ENCODE assay signal across 8 mouse cellular contexts in genomic region chr14:120831397-120831796, GRCm38 (mm10).
DNase-seq lines count a peak whose midpoint lies in the region; ATAC-seq and TF ChIP-seq lines count a peak whose summit lies in the region.

No protein-coding gene starts in this region.

- no peak overlapping the region for H3K4me3 ChIP-seq in liver, embryonic 13.5 days (replicated peaks)
- no peak overlapping the region for H3K4me3 ChIP-seq in liver, postnatal 0 days (ENCODE audit: low read depth, low read length)
- no peak overlapping the region for H3K4me3 ChIP-seq in hindbrain, embryonic 14.5 days (replicated peaks; ENCODE audit: low read length)
- no peak overlapping the region for H3K4me3 ChIP-seq in neural tube, embryonic 15.5 days (replicated peaks)

- 70% methylated on average over 5 of the region's 5 CpGs for WGBS in liver, embryonic 13.5 days (ENCODE audit: insufficient replicate concordance)
- 71% methylated on average over 5 of the region's 5 CpGs for WGBS in liver, postnatal 0 days (ENCODE audit: insufficient replicate concordance)
- WGBS in hindbrain, embryonic 14.5 days: 62% methylated on average over 5 of the region's 5 CpGs
- 44% methylated on average over 5 of the region's 5 CpGs for WGBS in neural tube, embryonic 15.5 days

- peak; percentile 33 for ATAC-seq in frontal cortex, adult (ENCODE audit: low TSS enrichment)
- ATAC-seq in liver, embryonic 13.5 days (ENCODE audit: low read depth): no peak
- no peak for ATAC-seq in liver, postnatal 0 days
- no peak for ATAC-seq in hindbrain, embryonic 14.5 days (ENCODE audit: low FRiP score)
- no peak for ATAC-seq in neural tube, embryonic 15.5 days (ENCODE audit: low FRiP score)

- DNase-seq in frontal cortex, adult 2 months (ENCODE audit: extremely low spot score in 1 of 2, low spot score in 1 of 2): no peak
- DNase-seq in liver, embryonic 13.5 days: no peak
- DNase-seq in liver, postnatal 0 days: no peak
- DNase-seq in hindbrain, embryonic 14.5 days (ENCODE audit: low spot score): no peak
- DNase-seq in heart, adult 18-20 months: no peak
- no peak for DNase-seq in heart, adult 9 months (ENCODE audit: low spot score in 2 of 2)

- 0 out of 2 replicates have a peak, but pooled peaks cover 4% of the 10 kb centered on the region for H3K9me3 ChIP-seq in liver, embryonic 13.5 days (replicated peaks)
- H3K9me3 ChIP-seq in liver, postnatal 0 days (ENCODE audit: low read length): no peaks in the 10 kb centered on the region
- no peaks in the 10 kb centered on the region for H3K9me3 ChIP-seq in hindbrain, embryonic 14.5 days (ENCODE audit: control insufficient read depth, low read length)
- H3K9me3 ChIP-seq in neural tube, embryonic 15.5 days (replicated peaks): no peaks in the 10 kb centered on the region

- H3K27me3 ChIP-seq in liver, embryonic 13.5 days: no peaks in the 10 kb centered on the region
- H3K27me3 ChIP-seq in liver, postnatal 0 days (ENCODE audit: insufficient read depth, low read length): no peaks in the 10 kb centered on the region
- no peaks in the 10 kb centered on the region for H3K27me3 ChIP-seq in hindbrain, embryonic 14.5 days (ENCODE audit: control insufficient read depth, insufficient read depth, low read length)
- no peaks in the 10 kb centered on the region for H3K27me3 ChIP-seq in neural tube, embryonic 15.5 days (replicated peaks)

- H3K9ac ChIP-seq in liver, embryonic 13.5 days: no peak overlapping the region
- H3K9ac ChIP-seq in liver, postnatal 0 days (replicated peaks): no peak overlapping the region
- no peak overlapping the region for H3K9ac ChIP-seq in hindbrain, embryonic 14.5 days
- H3K9ac ChIP-seq in neural tube, embryonic 15.5 days (replicated peaks): no peak overlapping the region

- peaks cover 13% of the 10 kb centered on the region for H3K4me1 ChIP-seq in liver, embryonic 13.5 days (replicated peaks)
- peaks cover 10% of the 10 kb centered on the region for H3K4me1 ChIP-seq in liver, postnatal 0 days (ENCODE audit: insufficient read depth)
- peaks cover 9% of the 10 kb centered on the region for H3K4me1 ChIP-seq in hindbrain, embryonic 14.5 days (replicated peaks; ENCODE audit: control insufficient read depth, insufficient read depth, low read length)
- peaks cover 14% of the 10 kb centered on the region; the same call in 1 of the 2 replicates for H3K4me1 ChIP-seq in neural tube, embryonic 15.5 days

- TF ChIP-seq CTCF in liver, postnatal 0 days (IDR thresholded peaks at IDR 0.05; ENCODE audit: low read depth): no peak

- no peak overlapping the region for H3K27ac ChIP-seq in liver, embryonic 13.5 days
- no peak overlapping the region for H3K27ac ChIP-seq in liver, postnatal 0 days (ENCODE audit: low read depth)
- H3K27ac ChIP-seq in hindbrain, embryonic 14.5 days: no peak overlapping the region
- no peak overlapping the region for H3K27ac ChIP-seq in neural tube, embryonic 15.5 days (replicated peaks)

- no peaks in the 10 kb centered on the region for H3K36me3 ChIP-seq in liver, embryonic 13.5 days
- H3K36me3 ChIP-seq in liver, postnatal 0 days (replicated peaks; ENCODE audit: insufficient read depth, low read length): no peaks in the 10 kb centered on the region
- no peaks in the 10 kb centered on the region for H3K36me3 ChIP-seq in hindbrain, embryonic 14.5 days (replicated peaks; ENCODE audit: control insufficient read depth, insufficient read depth)
- H3K36me3 ChIP-seq in neural tube, embryonic 15.5 days: no peaks in the 10 kb centered on the region

- no peak for TF ChIP-seq EP300 in liver, postnatal 0 days (IDR thresholded peaks at IDR 0.05; ENCODE audit: low read depth)

- H3K4me2 ChIP-seq in liver, embryonic 13.5 days: peak overlapping the region; percentile 58; the same call in 1 of the 2 replicates
- H3K4me2 ChIP-seq in liver, postnatal 0 days (ENCODE audit: low read depth, low read length): no peak overlapping the region
- H3K4me2 ChIP-seq in hindbrain, embryonic 14.5 days (replicated peaks): 0 out of 2 replicates have a peak overlapping the region, but pooled peaks have one; percentile 51
- peak overlapping the region; percentile 57 for H3K4me2 ChIP-seq in neural tube, embryonic 15.5 days
